Mouse (Mus musculus) cerebellum, postnatal 10 days (tissue): ENCODE results near the gene Itga2b.

ENCODE experiments used
- DNase-seq, 2 experiments: peaks; one replicate each; pipeline ENCODE4 v3.0.0; 2021; ENCODE audit warnings: mixed read lengths in 2 of 2

Itga2b gene

DNA sequence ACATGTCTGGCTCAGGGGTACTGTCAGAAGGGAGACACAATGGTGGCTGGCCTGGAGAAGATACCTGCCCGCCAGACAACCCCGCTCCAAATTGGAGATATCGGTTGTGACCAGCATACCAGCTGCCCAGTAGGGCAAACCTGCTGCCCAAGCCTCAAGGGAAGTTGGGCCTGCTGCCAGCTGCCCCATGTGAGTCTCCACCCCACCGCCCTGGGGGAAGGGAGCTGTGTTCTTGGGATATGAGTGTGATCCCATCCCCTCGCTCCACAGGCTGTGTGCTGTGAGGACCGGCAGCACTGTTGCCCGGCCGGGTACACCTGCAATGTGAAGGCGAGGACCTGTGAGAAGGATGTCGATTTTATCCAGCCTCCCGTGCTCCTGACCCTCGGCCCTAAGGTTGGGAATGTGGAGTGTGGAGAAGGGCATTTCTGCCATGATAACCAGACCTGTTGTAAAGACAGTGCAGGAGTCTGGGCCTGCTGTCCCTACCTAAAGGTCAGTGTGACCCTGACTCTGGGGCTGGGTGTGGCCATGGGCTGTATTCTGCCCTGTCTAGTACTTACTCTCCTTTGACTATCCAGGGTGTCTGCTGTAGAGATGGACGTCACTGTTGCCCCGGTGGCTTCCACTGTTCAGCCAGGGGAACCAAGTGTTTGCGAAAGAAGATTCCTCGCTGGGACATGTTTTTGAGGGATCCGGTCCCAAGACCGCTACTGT, 34.0 kb downstream of the Itga2b start:
- peak; percentile 63 to 64 for DNase-seq

GRCm38 (mm10) chr11:102434816-102435705, 34.9 kb downstream of the Itga2b start:
- DNase-seq = peak; percentile 34 to 50

- DNase-seq = peak; percentile 95 to 97
Observed at GRCm38 (mm10) chr11:102434406-102434805, 35.5 kb downstream of the Itga2b start.

- DNase-seq = peak in 1 of 2 experiments; percentile 49
Observed at GRCm38 (mm10) chr11:102433866-102434265, 36.1 kb downstream of the Itga2b start.

GRCm38 (mm10) chr11:102432896-102433295, 37.0 kb downstream of the Itga2b start:
- DNase-seq = peak; percentile 90 to 93

DNA sequence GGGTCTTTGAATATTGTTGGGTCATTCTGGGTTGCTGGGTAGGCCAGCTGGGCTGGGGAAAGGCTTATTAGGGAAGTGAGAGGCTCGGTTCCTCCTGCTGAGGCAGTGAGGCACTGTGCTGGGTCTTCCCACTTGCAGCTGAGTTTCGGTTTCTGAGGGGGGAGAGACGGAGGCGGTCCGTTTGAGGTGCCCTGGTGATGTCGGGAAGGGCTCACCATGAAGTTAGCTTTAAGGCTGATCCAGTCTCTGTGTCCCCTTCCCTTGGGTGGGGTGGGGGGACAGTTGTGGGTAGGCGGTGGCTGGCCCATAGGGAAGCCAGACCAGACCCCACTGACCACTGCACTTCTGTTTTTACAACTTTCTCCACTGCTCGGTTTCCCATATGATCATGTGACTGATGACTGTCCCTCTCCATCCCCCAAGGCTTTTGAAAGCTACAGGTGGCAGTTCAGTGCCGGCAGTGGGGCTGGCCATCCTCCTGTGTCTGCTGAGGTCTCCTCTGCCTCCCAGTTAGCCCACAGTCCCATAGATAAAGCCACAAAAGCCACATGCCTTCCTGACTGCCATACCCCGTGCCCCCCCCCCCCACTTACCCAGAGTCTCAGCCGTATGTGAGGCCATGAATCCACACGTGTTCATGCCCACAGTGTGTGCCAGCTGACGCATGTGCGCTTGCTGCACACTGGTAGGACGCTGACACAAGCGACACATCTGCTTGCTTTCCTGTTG, 37.6 kb downstream of the Itga2b start:
- DNase-seq = peak; percentile 30 to 37

- DNase-seq = peak; percentile 23 to 33
Observed at GRCm38 (mm10) chr11:102431728-102432114, 38.2 kb downstream of the Itga2b start.

DNA sequence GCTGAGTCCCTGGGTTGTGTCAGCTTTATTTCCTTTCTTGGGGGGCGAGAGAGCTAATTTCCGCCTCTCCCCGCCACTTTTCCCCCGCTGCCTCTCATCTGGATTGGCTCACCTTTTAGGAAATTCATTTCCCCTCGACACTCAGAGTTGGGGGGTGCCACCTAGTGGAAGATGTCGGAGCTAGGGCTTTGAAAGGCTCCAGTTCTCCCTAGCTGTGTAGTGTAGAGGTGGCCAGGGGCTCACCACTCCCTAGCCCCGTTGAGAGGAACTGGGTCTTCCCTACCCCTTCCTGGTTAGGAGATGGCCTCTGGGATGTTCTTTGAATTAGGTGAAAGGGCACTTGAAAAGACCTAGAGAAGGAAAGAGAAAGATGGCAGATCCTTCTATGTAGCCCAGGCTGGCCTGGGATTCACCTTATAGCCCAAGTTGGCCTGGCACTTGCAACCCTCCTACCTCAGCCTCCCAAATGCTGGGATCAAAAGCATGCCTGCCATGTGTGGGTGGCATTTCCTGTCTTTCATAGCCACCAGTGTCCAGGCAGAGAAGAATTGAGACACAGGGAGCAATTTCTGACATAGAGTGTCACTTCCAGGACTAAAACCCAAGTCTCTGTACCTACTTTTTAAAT, 38.8 kb downstream of the Itga2b start:
- peak; percentile 92 to 93 for DNase-seq

GRCm38 (mm10) chr11:102430121-102431017, 39.6 kb downstream of the Itga2b start, which contains the start of gene Grn:
Grn (plus strand) TSS chr11:102430315.
- DNase-seq = peak; percentile 92 to 94

DNA sequence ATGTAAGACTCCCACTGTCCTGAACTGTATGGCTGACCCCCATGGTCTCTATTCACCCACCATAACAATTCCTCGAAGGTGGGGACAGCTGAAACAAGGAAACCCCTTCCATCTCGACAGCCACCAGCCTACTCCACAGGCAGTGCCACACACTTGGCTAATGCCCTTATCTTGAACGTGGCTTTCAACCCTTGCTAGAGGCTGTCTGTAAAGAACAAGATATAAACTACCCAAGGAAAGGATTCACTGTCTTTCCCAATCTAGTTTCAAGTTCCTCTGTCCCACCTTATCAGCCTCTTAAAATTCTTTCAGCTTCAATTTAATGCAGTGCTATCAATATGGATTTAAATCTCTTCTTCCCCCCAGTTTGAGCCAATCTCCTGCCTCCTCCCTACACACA, 40.4 kb downstream of the Itga2b start:
- no peak for DNase-seq

- no peak for DNase-seq
Observed at GRCm38 (mm10) chr11:102428981-102429540, 40.9 kb downstream of the Itga2b start.

DNA sequence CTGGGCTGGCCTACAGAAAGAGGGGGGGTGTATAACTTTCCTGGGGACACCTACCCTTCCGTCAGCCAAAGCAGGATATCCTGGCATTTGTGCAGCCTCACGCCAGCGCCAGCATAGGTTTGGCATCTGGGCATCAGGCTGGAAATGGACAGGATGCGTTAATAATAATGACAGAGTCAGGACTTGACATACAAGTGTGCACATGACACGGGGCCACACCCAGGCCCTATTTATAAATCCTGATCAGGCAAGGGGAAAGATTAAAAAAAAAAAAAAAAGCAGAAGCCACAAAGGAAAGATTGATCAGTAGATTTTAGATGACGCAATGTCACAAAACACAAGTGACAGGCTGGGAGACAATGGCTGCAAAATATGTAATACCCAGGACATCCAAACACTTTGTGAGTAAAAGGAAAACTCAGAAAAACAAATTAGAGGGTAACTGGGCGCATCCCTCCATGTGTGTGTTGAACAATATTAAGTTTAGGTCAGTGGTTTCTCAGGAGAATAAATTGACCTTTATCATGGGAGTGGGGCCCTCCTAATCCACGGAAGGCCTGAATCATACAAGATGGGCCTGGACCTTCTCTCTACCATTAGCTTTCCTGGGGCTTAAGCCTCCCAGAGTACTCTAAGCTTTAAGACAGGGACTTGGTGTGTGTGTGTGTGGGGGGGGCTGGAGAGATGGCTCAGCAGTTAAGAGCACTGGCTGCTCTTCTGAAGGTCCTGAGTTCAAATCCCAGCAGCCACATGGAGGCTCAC, 44.2 kb downstream of the Itga2b start:
- no peak for DNase-seq

DNA sequence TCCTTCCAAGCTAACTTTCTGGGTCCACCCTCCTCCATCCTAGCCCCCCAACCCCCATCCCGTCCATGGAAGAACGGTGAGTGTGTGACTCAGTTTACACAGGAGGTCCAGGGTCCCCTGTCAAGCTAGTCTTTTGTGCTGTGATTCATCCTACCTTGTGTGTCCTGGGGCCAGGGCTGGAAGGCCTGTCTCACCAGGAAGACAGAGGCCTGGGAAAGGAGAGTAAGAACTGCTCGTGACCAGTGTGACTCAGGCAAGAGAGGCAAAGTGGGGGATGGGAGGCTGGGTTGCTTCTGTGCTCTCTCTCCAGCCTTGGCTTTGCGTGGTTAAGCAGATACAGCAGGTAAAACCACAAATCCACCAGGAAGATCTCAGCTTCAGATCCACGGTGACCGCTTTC, 45.3 kb downstream of the Itga2b start:
- DNase-seq = no peak

DNA sequence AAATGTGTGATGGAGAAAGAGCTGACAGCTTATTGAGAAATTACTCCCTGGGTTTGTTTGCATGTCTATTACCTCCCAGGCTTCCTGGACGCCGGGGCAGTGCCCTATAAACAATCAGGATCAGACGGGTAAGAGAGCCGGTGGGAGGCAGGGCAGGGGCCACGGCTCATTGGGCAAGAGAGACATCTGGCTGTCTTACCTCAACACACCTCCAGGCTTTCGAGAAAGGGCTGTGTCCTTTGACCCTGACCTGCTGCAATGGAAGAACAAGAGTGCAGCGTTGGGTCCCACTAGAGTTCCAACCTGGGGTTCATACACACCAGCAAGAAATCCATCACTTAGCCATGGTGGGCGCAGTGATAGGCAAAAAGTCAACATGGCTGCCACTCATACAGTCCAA, 48.4 kb downstream of the Itga2b start:
- DNase-seq = no peak

GRCm38 (mm10) chr11:102418887-102419286, 51.0 kb downstream of the Itga2b start:
- DNase-seq = peak; percentile 57

- DNase-seq = no peak
Observed at GRCm38 (mm10) chr11:102417160-102417559, 52.8 kb downstream of the Itga2b start.

GRCm38 (mm10) chr11:102415034-102415802, 54.7 kb downstream of the Itga2b start:
- DNase-seq = no peak

DNA sequence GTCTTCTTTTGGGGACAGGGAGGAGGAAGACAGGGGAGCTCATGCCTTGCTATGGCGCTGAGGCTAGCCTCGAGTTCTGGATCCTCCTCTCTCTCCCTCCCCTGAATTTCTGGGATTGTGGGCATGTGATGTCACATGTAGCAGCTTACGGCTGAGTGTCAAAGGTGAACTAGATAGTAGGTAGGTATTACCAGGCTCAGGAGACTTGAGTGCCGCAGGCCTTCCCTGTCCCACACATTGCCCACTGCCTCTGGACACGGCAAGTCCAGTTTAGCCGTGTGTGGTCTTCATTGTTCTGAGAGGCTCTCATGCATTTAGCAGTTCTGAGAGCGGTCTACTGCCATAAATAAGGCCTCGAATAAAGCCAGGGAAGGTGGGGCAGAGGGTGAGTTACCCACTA, 56.9 kb downstream of the Itga2b start:
- no peak for DNase-seq

GRCm38 (mm10) chr11:102411704-102412103, 58.2 kb downstream of the Itga2b start:
- peak; percentile 95 to 97 for DNase-seq

DNA sequence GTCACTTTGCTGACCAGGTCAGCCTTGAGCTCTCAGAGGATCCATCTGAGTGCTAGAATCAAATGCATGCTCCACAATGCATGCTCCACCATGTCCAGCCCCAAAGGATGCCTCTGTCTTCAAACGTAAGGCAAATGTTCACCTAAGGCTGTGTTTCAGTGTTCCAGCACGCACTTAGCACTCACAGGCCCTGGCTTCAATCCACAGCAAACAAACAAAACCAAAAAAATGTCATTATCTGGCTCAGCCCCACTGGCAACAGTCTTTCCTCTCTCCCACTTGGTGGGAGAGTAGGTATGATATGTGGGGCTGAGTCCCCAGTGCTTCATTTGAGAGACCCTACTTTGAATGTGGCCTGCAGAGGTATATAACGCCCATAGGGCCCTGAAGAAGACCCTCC, 58.9 kb downstream of the Itga2b start:
- DNase-seq = no peak
